Mouse (Mus musculus) neural tube, embryonic 13.5 days (tissue): ENCODE measurements around the gene Zscan12. TPM values are rescaled to one million over a fixed set of nuclear protein-coding genes. Genes with fewer than 3 reads are reported as not detected.
"Not testable (repeated sequence)": the region's sequence is repeated elsewhere in the genome, so short reads cannot be mapped to it uniquely, and the experiment has no call there.

Experiments used
- ATAC-seq: fragments of 200-750 bp; cut with Nextera tagmentation; 2 replicates; pipeline ENCODE4 v1.8.0; 2017; ENCODE audit warnings: low read depth, mild to moderate bottlenecking, moderate TSS enrichment, moderate library complexity
- H3K27ac ChIP-seq: fragments of 300-500 bp; sonication (generic); replicated peaks from 2 replicates; pipeline ENCODE4 v1.5.1; 2015; ENCODE audit warnings: moderate library complexity, mild to moderate bottlenecking, inconsistent platforms
- H3K27me3 ChIP-seq: fragments of 300-500 bp; sonication (generic); 2 replicates; pipeline ENCODE4 v1.6.1; 2015; ENCODE audit warnings: mild to moderate bottlenecking, inconsistent platforms
- H3K36me3 ChIP-seq: fragments of 300-500 bp; sonication (generic); 2 replicates; pipeline ENCODE4 v1.6.1; 2015; ENCODE audit warnings: mild to moderate bottlenecking, inconsistent platforms
- H3K4me1 ChIP-seq: fragments of 300-500 bp; sonication (generic); replicated peaks from 2 replicates; pipeline ENCODE4 v1.6.1; 2015; ENCODE audit warnings: inconsistent platforms
- H3K4me2 ChIP-seq: fragments of 300-500 bp; sonication (generic); 2 replicates; pipeline ENCODE4 v1.6.1; 2015; ENCODE audit warnings: inconsistent platforms, mild to moderate bottlenecking, moderate library complexity
- H3K4me3 ChIP-seq: fragments of 300-500 bp; sonication (generic); 2 replicates; pipeline ENCODE4 v1.5.1; 2015; ENCODE audit warnings: mild to moderate bottlenecking, inconsistent platforms
- H3K9ac ChIP-seq: fragments of 300-500 bp; sonication (generic); 2 replicates; pipeline ENCODE4 v1.6.1; 2015; ENCODE audit warnings: moderate library complexity, mild to moderate bottlenecking, inconsistent platforms
- H3K9me3 ChIP-seq: fragments of 300-500 bp; sonication (generic); 2 replicates; pipeline ENCODE4 v1.6.1; 2016; ENCODE audit warnings: inconsistent platforms
- WGBS: fragments of 180-500 bp; shearing (Covaris S2); methylation state at CpG from one replicate; pipeline ENCODE4 v1.1.7; 2015; 5-methylcytosine and 5-hydroxymethylcytosine counted together
- polyA plus RNA-seq: library from polyadenylated mRNA; unstranded; fragments of >200 nt; fragmentation: Nextera tagmentation; extraction: Ambion mirVana; gene quantifications from 2 replicates; pipeline ENCODE4 v1.2.1, GENCODE M21; 2015

The Zscan12 gene
- polyA plus RNA-seq, 1 experiment from 2014 or later, result 14.4 TPM

DNA sequence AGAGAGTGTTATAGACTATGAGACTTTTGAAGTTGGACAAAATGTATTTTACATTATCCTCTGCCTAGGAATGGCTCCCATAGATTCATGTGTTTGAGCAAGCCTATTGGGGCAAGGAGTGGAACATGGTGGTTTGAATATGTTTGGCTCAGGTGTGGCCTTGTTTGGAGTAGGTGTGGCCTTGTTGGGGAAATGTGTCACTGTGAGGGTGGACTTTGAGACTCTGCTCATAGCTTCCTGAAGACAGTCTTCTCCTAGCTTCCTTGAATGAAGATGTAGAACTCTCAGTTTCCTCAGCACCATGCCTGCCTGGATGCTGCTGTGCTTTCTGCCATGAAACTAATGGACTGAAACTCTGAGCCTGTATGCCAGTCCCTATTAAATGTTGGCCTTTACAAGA lies 12.0 kb upstream of the Zscan12 start:
- no peaks in the 10 kb centered on the region for H3K36me3 ChIP-seq
- no peaks in the 10 kb centered on the region for H3K9me3 ChIP-seq
- H3K4me3 ChIP-seq, result no peak overlapping the region
- H3K4me2 ChIP-seq, result no peak overlapping the region
- H3K9ac ChIP-seq, result no peak overlapping the region
- ATAC-seq, result no peak
- H3K4me1 ChIP-seq, result no peaks in the 10 kb centered on the region
- H3K27ac ChIP-seq, result no peak overlapping the region
- H3K27me3 ChIP-seq, result no peaks in the 10 kb centered on the region

DNA sequence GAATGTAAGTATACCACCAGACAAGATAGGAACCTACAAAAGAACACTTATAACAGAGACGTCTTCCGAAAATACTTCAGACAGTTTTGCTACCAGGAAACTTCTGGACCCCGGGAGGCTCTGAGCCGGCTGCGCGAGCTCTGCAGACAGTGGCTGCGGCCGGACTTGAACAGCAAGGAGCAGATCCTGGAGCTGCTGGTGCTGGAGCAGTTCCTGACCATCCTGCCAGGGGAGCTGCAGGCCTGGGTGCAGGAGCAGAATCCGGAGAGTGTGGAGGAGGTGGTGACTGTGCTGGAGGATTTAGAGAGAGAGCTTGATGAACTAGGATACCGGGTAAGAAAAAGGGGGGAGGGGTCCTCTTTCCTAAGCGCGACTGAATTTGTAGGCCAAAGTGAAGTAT lies 1.1 kb downstream of the Zscan12 start:
- H3K9ac ChIP-seq, result peak overlapping the region; percentile 80
- peak overlapping the region; percentile 60 for H3K4me2 ChIP-seq
- no peaks in the 10 kb centered on the region for H3K9me3 ChIP-seq
- 66% methylated on average over 12 of the region's 12 CpGs for WGBS
- H3K27ac ChIP-seq, result no peak overlapping the region
- H3K27me3 ChIP-seq, result no peaks in the 10 kb centered on the region
- no peak for ATAC-seq
- H3K4me3 ChIP-seq, result peak overlapping the region; percentile 59
- peaks cover 28% of the 10 kb centered on the region for H3K4me1 ChIP-seq
- peaks cover 16% of the 10 kb centered on the region for H3K36me3 ChIP-seq

DNA sequence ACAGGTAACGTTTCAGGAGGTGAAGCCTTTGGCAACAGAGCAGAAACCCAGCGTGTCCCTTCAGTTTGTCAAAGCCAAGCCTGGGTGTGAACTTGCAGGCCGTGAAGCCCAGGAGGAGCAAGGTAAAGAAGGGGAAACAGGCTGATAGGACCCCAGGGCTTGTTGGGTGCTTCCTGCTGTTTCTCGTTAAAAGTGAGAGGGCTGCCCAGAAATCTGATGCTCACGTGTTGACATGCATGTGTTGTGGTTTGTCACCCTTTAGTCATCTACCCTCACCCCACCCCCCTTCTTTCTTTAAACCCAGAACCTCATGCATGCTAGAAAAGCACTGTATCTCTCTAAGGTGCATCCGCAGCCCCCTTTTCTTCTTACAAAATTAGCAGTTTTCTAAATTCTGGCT lies 4.0 kb downstream of the Zscan12 start:
- Histone ChIP-seq H3K27me3 (no peaks in the 10 kb centered on the region), H3K4me1 (peaks cover 28% of the 10 kb centered on the region), H3K4me3 (no peak overlapping the region), H3K27ac (no peak overlapping the region), H3K4me2 (no peak overlapping the region), H3K9me3 (no peaks in the 10 kb centered on the region), H3K9ac (no peak overlapping the region), H3K36me3 (peaks cover 43% of the 10 kb centered on the region)
- ATAC-seq, result no peak
- 87% methylated on average over 6 of the region's 6 CpGs for WGBS

DNA sequence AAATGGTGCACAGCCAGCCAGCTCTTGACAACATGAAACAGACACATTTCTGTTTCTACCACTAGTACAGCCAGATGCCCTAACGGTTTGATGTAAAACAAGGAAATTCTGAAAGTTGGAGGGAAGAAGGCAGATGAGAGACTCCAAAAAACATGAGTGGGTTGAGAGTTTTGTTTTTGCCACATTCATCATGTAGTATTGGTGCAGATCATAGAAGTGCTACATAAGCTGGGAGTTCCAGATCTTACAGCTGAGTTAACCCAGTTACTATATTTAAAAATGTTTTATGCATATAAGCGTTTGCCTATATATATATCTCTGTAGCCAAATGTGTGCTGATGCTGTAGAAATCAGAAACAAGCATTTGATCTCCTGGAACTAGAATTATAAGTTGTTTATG lies 10.1 kb downstream of the Zscan12 start:
- Histone ChIP-seq H3K36me3 (peaks cover 38% of the 10 kb centered on the region), H3K4me3 (no peak overlapping the region), H3K9me3 (no peaks in the 10 kb centered on the region), H3K27ac (no peak overlapping the region), H3K27me3 (no peaks in the 10 kb centered on the region), H3K4me1 (no peaks in the 10 kb centered on the region), H3K4me2 (no peak overlapping the region), H3K9ac (no peak overlapping the region)
- 86% methylated on average over 2 of the region's 2 CpGs for WGBS
- no peak for ATAC-seq

DNA sequence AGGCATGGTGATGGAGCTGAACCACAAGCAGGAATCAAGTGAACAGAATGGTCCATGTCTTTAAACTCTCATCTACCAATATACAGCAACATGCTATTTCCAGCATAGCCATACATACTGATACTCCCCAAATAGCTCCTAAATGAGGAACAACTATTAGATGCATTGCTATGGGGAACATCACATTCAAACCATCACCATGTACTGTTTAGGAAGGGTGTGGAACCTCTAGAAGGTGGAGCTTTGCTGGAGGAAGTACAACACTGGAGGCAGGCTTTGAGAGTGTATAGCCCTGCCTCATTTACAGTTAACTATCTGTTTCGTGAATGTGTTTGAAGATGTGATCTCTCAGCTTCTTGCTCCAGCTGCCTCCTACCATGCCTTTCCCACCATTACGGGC lies 15.2 kb downstream of the Zscan12 start:
- H3K27ac ChIP-seq, result no peak overlapping the region
- H3K4me3 ChIP-seq, result no peak overlapping the region
- WGBS, result 83% methylated on average over 2 of the region's 2 CpGs
- no peak overlapping the region for H3K9ac ChIP-seq
- peaks cover 5% of the 10 kb centered on the region; the same call in 1 of the 2 replicates for H3K36me3 ChIP-seq
- H3K4me2 ChIP-seq, result no peak overlapping the region
- H3K4me1 ChIP-seq, result no peaks in the 10 kb centered on the region
- no peaks in the 10 kb centered on the region for H3K9me3 ChIP-seq
- H3K27me3 ChIP-seq, result no peaks in the 10 kb centered on the region
- ATAC-seq, result no peak

DNA sequence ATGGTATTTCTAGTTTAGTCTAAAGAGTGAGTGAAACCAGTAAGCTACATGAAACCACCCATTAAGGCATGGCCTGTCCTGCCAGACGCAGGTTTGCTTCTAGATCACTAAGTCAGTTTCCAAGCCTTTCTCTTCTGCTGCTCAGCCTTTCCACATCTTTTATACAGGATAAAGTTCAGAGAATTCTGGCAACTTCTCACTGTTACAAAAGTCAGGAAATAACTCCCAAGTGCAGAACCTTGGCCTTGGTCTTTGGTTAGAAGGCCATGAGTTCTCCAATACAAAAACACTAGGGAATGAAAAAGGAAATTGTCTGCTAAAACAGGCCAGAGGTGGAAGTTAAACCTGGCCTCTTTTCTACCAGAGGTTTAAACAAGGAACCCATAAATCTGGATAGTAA lies 32.6 kb downstream of the Zscan12 start:
- peaks cover 13% of the 10 kb centered on the region for H3K4me1 ChIP-seq
- no peak overlapping the region for H3K4me3 ChIP-seq
- ATAC-seq, result no peak
- WGBS, result 98% methylated on average over 1 of the region's 1 CpGs
- H3K27ac ChIP-seq, result no peak overlapping the region
- H3K9ac ChIP-seq, result no peak overlapping the region
- H3K36me3 ChIP-seq, result peaks cover 91% of the 10 kb centered on the region
- no peak overlapping the region for H3K4me2 ChIP-seq
- H3K9me3 ChIP-seq, result no peaks in the 10 kb centered on the region
- no peaks in the 10 kb centered on the region for H3K27me3 ChIP-seq

DNA sequence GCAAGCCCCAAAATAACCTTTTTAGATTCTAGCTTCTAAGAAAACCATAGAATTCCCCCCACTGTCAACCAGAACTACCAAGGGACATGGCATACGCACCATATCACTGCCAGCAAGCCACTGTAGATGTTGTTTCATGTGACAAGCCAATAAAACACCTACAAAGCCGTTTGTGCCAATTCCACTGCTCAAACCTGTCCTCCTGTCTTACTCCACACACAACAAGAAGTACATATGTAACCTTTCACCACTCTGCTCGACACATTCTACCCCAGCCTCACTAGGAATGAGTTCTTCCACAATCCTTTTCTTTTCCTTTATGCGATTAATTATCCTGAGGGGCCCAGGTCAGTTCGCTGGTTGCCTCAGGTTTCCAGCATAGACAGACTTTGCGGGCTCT lies 33.0 kb downstream of the Zscan12 start:
- H3K27me3 ChIP-seq, result no peaks in the 10 kb centered on the region
- H3K4me2 ChIP-seq, result no peak overlapping the region
- no peak overlapping the region for H3K4me3 ChIP-seq
- no peak overlapping the region for H3K9ac ChIP-seq
- 94% methylated on average over 6 of the region's 6 CpGs for WGBS
- peaks cover 86% of the 10 kb centered on the region for H3K36me3 ChIP-seq
- H3K27ac ChIP-seq, result no peak overlapping the region
- no peak for ATAC-seq
- H3K4me1 ChIP-seq, result peaks cover 16% of the 10 kb centered on the region
- no peaks in the 10 kb centered on the region for H3K9me3 ChIP-seq

DNA sequence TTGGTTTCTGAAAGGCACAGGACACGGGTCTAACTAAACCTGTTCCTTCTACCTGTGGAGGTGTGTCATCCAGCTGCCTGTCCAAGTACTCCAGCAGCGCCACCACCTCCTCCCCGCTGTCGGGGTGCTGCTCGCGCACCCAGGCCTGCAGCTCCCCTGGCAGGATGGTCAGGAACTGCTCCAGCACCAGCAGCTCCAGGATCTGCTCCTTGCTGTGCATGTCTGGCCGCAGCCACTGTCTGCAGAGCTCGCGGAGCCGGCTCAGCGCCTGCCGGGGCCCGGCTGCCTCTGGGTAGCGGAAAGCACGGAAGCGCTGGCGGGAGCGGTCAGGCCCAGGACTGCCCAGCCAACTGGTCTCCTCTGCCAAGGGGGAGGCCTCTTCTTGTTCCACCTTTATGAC lies 33.4 kb downstream of the Zscan12 start:
- not testable (repeated sequence) for H3K9me3 ChIP-seq, H3K9ac ChIP-seq, H3K27ac ChIP-seq, H3K4me3 ChIP-seq, H3K27me3 ChIP-seq, H3K4me2 ChIP-seq
- H3K4me1 ChIP-seq, result peaks cover 21% of the 10 kb centered on the region
- H3K36me3 ChIP-seq, result peaks cover 82% of the 10 kb centered on the region
- ATAC-seq, result 0 out of 2 replicates have a peak, but pooled peaks have one; percentile 40
- WGBS, result 94% methylated on average over 11 of the region's 18 CpGs

DNA sequence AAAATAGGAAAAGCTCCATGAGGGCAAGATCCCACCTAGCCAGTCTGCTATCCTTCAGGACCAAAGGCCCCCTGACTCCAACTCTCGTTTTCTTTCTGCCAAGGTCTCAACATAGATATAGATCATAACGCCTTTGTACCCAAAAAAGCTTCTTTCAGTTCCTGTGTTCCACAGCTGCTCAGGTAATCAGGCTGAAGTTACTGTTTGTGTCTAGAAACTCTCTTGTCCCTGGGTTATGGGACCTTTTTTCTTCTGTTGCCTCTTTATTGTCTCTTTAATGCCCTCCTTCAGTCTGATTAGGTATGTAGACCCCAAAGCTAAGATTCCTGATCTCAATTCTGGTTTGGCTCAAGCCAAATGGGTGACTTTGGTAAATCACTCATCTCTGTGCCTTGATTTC lies 34.9 kb downstream of the Zscan12 start:
- H3K27ac ChIP-seq, result no peak overlapping the region
- peaks cover 29% of the 10 kb centered on the region for H3K4me1 ChIP-seq
- H3K9me3 ChIP-seq, result no peaks in the 10 kb centered on the region
- H3K36me3 ChIP-seq, result peaks cover 68% of the 10 kb centered on the region
- 94% methylated on average over 2 of the region's 2 CpGs for WGBS
- ATAC-seq, result no peak
- H3K9ac ChIP-seq, result no peak overlapping the region
- no peak overlapping the region for H3K4me3 ChIP-seq
- H3K27me3 ChIP-seq, result no peaks in the 10 kb centered on the region
- no peak overlapping the region for H3K4me2 ChIP-seq

DNA sequence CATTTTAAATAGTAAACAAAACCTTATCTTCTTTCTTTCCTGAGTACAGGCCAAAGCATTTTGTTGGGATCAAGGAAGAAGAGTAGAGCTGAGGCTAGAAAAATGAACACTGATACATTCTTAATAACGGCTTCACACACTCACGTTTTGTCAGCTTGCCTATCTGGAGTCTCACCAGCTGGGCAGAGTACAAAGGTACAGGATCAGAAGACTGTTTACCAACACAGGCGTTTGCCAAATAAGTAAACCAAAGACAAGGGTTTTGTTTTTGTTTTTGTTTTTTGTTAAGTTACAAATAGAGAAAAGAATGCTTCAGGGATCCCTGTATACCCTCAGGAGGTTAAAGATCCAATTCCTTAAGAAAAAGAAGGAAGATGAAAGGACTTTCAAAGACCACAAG lies 38.5 kb downstream of the Zscan12 start:
- Histone ChIP-seq H3K9ac (peak overlapping the region; percentile 84), H3K27me3 (peaks cover 8% of the 10 kb centered on the region), H3K4me3 (peak overlapping the region; percentile 80), H3K4me1 (peaks cover 29% of the 10 kb centered on the region), H3K4me2 (peak overlapping the region; percentile 65), H3K9me3 (no peaks in the 10 kb centered on the region), H3K27ac (no peak overlapping the region), H3K36me3 (peaks cover 35% of the 10 kb centered on the region)
- ATAC-seq, result no peak
- WGBS, result 87% methylated on average over 3 of the region's 3 CpGs

DNA sequence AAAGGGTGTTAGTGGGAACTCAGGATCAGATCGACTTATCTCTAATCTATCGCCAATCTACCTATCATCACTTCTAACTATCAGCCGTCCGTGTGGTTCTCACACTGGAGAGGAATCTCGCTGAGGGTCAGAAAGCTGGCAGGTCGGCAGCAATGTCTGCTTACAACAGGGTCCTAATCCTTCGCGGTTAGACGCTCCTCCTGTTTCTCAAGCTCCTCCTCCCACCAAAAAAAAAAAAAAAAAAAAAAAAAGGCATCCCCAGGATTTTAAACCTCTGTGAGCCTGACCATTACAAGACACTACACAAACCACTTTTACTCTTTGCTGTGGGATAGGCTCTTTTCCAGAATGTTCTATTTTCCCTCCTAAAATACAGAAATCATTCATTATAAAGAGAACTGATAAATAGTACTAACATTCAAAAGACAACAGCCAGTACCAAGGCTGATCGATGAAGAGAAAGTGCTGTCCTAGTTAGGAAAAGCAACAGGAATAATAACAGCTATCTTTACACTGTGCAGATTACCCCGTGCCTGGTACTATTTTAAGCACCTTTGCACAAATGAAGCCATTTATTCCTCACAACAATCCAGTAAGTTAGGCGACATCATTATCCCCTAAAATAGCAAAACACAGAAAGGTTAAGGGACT lies 39.1 kb downstream of the Zscan12 start:
- peak overlapping the region; percentile 80 for H3K4me3 ChIP-seq
- peaks cover 8% of the 10 kb centered on the region for H3K27me3 ChIP-seq
- peak; percentile 68; the same call in 1 of the 2 replicates for ATAC-seq
- H3K9me3 ChIP-seq, result no peaks in the 10 kb centered on the region
- peak overlapping the region; percentile 70 for H3K27ac ChIP-seq
- peaks cover 29% of the 10 kb centered on the region for H3K36me3 ChIP-seq
- 22% methylated on average over 12 of the region's 12 CpGs for WGBS
- H3K4me1 ChIP-seq, result peaks cover 29% of the 10 kb centered on the region
- peak overlapping the region; percentile 65 for H3K4me2 ChIP-seq
- H3K9ac ChIP-seq, result peak overlapping the region; percentile 84

DNA sequence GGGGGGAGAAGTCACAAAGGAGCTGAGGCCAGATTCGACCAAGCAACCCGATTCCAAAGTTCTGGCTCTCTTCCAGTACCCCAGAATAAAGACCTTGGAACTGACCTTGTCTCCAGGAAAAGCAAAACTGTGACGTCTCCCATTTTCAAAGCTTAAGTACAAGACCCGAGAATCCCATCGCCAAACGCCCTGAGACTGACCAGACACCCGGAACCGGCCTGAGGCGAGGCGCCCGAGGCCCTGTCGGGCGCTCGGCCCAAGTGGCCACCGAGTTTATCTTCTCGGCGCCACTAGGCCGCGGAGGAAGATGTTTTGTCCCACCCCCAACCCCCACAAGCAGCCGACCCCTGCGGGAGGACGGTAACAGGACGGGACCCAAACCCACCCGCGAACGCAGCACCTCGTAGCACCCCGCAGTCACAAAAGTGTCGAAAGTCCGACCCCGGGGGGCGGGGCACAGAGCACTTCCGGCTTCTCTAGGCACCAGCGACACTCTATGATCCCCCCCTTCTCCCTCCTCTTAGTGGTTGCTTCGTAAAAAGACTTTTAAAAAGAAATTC lies 39.7 kb downstream of the Zscan12 start, which contains the start of gene Zkscan3:
Gene Zkscan3, minus strand, starts transcription at position 469 of the 560 bp plus-strand sequence.
- under 1% methylated on average over 35 of the region's 35 CpGs for WGBS

More for the DNA sequence above, 39.7 kb downstream of the Zscan12 start, which contains the start of gene Zkscan3:
- Histone ChIP-seq H3K9ac (peak within 1 kb of the TSS; percentile 84), H3K4me1 (peaks cover 30% of the 10 kb centered on the region), H3K4me3 (peak within 1 kb of the TSS; percentile 80), H3K4me2 (peak within 1 kb of the TSS; percentile 65), H3K27ac (peak within 1 kb of the TSS; percentile 70), H3K36me3 (peaks cover 23% of the 10 kb centered on the region), H3K27me3 (peaks cover 8% of the 10 kb centered on the region), H3K9me3 (no peaks in the 10 kb centered on the region)
- ATAC-seq, result peak; percentile 96
